Comparison of ENCODE assay signal across 19 mouse cellular contexts in the genomic region with DNA sequence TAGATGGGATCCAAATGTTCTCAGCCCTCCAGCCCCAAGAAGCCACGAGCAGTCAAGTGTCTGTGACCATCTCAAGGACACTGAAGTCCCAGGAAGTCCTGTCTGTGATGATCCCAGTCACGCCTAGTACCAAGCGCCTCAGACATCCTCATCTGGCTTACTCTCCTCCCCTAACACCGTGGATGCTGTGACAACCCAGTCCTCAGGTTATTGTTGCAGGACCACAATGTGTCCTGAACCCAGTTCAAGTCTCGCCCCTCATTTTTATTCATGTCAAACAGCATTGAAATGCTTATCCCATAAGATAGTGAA.
DNase-seq lines count a peak whose midpoint lies in the region; ATAC-seq lines count a peak whose summit lies in the region.
"Had no signal": no experiment of that assay in that cellular context is flagged by ENCODE, and none has a peak within 500 bp of the region (broad histone marks: within the 10 kb centered on the region; RNA-seq: fewer than 3 reads in every experiment).

No protein-coding gene starts in this region.

- peaks cover 30% of the 10 kb centered on the region for H3K4me1 ChIP-seq in midbrain, embryonic 12.5 days
- peaks cover 15% of the 10 kb centered on the region for H3K4me1 ChIP-seq in midbrain, embryonic 11.5 days (ENCODE audit: control insufficient read depth, insufficient read depth, low read length)
- peaks cover 19% of the 10 kb centered on the region for H3K4me1 ChIP-seq in forebrain, embryonic 16.5 days (replicated peaks; ENCODE audit: control insufficient read depth, insufficient read depth, low read length)
- H3K4me1 ChIP-seq in hindbrain, embryonic 16.5 days (ENCODE audit: control insufficient read depth, insufficient read depth, low read depth, low read length) = peaks cover 2% of the 10 kb centered on the region
- peaks cover 11% of the 10 kb centered on the region for H3K4me1 ChIP-seq in neural tube, embryonic 15.5 days
- H3K4me1 ChIP-seq: liver, embryonic 12.5 days had no signal

- no peaks in the 10 kb centered on the region for H3K27me3 ChIP-seq in midbrain, embryonic 12.5 days
- no peaks in the 10 kb centered on the region for H3K27me3 ChIP-seq in midbrain, embryonic 11.5 days (ENCODE audit: control insufficient read depth, insufficient read depth, low read length)
- no peaks in the 10 kb centered on the region for H3K27me3 ChIP-seq in forebrain, embryonic 16.5 days (replicated peaks; ENCODE audit: control insufficient read depth, insufficient read depth, low read length)
- no peaks in the 10 kb centered on the region for H3K27me3 ChIP-seq in hindbrain, embryonic 16.5 days (replicated peaks; ENCODE audit: control insufficient read depth, insufficient read depth, low read length)
- H3K27me3 ChIP-seq in neural tube, embryonic 15.5 days (replicated peaks) = no peaks in the 10 kb centered on the region

- DNase-seq in midbrain, embryonic 11.5 days (ENCODE audit: low spot score, missing footprints) = no peak
- no peak for DNase-seq in testis, postnatal 14 days (ENCODE audit: low spot score)
- no peak for DNase-seq in urinary bladder, postnatal 14 days (ENCODE audit: low spot score)
- DNase-seq: B cell, adult 2 months; cerebellum, adult 2 months; gastrocnemius, postnatal 14 days; heart, adult 2 months; lung, embryonic 14.5 days; lung, postnatal 36 days; right cerebral cortex, postnatal 14 days; thymus, adult 18-20 months had no signal

- WGBS in midbrain, embryonic 12.5 days = 70% methylated on average over 5 of the region's 5 CpGs
- WGBS in midbrain, embryonic 11.5 days = 60% methylated on average over 5 of the region's 5 CpGs
- 45% methylated on average over 5 of the region's 5 CpGs for WGBS in forebrain, embryonic 16.5 days
- 50% methylated on average over 5 of the region's 5 CpGs for WGBS in hindbrain, embryonic 16.5 days
- 65% methylated on average over 5 of the region's 5 CpGs for WGBS in neural tube, embryonic 15.5 days

- H3K9ac ChIP-seq in midbrain, embryonic 12.5 days (replicated peaks) = no peak overlapping the region
- H3K9ac ChIP-seq in midbrain, embryonic 11.5 days (ENCODE audit: low read length) = no peak overlapping the region
- 0 out of 2 replicates have a peak overlapping the region, but pooled peaks have one; percentile 5 for H3K9ac ChIP-seq in forebrain, embryonic 16.5 days (replicated peaks; ENCODE audit: low read depth, low read length)
- H3K9ac ChIP-seq in hindbrain, embryonic 16.5 days (ENCODE audit: low read depth, low read length) = no peak overlapping the region
- no peak overlapping the region for H3K9ac ChIP-seq in neural tube, embryonic 15.5 days (replicated peaks)
- H3K9ac ChIP-seq: limb, embryonic 12.5 days; liver, embryonic 12.5 days; lung, embryonic 14.5 days had no signal

- peak overlapping the region; percentile 63 for H3K27ac ChIP-seq in midbrain, embryonic 12.5 days (replicated peaks)
- H3K27ac ChIP-seq in midbrain, embryonic 11.5 days (ENCODE audit: low read depth, low read length) = no peak overlapping the region
- H3K27ac ChIP-seq in forebrain, embryonic 16.5 days (ENCODE audit: low read length) = peak overlapping the region; percentile 83
- peak overlapping the region; percentile 59 for H3K27ac ChIP-seq in hindbrain, embryonic 16.5 days (ENCODE audit: low read depth, low read length)
- 0 out of 2 replicates have a peak overlapping the region, but pooled peaks have one; percentile 43 for H3K27ac ChIP-seq in neural tube, embryonic 15.5 days (replicated peaks)
- H3K27ac ChIP-seq: heart, adult 2 months; kidney, postnatal 0 days; limb, embryonic 12.5 days; liver, embryonic 12.5 days had no signal

- H3K9me3 ChIP-seq in midbrain, embryonic 12.5 days = peaks cover 4% of the 10 kb centered on the region; the same call in 1 of the 2 replicates
- peaks cover 3% of the 10 kb centered on the region; the same call in 1 of the 2 replicates for H3K9me3 ChIP-seq in midbrain, embryonic 11.5 days (ENCODE audit: control insufficient read depth, low read length)
- H3K9me3 ChIP-seq in forebrain, embryonic 16.5 days (ENCODE audit: control insufficient read depth, low read length) = no peaks in the 10 kb centered on the region
- no peaks in the 10 kb centered on the region; the same call in 1 of the 2 replicates for H3K9me3 ChIP-seq in hindbrain, embryonic 16.5 days (ENCODE audit: control insufficient read depth, low read length)
- no peaks in the 10 kb centered on the region for H3K9me3 ChIP-seq in neural tube, embryonic 15.5 days (replicated peaks)
- H3K9me3 ChIP-seq: liver, embryonic 12.5 days had no signal

- H3K4me3 ChIP-seq in midbrain, embryonic 12.5 days = no peak overlapping the region
- no peak overlapping the region for H3K4me3 ChIP-seq in midbrain, embryonic 11.5 days (ENCODE audit: low read depth, low read length)
- H3K4me3 ChIP-seq in forebrain, embryonic 16.5 days (replicated peaks; ENCODE audit: low read length) = no peak overlapping the region
- no peak overlapping the region for H3K4me3 ChIP-seq in hindbrain, embryonic 16.5 days (ENCODE audit: low read length)
- H3K4me3 ChIP-seq in neural tube, embryonic 15.5 days (replicated peaks) = no peak overlapping the region
- H3K4me3 ChIP-seq: heart, adult 2 months; limb, embryonic 12.5 days; liver, embryonic 12.5 days had no signal

- no peaks in the 10 kb centered on the region for H3K36me3 ChIP-seq in midbrain, embryonic 12.5 days
- H3K36me3 ChIP-seq in midbrain, embryonic 11.5 days (ENCODE audit: control insufficient read depth, insufficient read depth, low read length) = no peaks in the 10 kb centered on the region
- no peaks in the 10 kb centered on the region; the same call in 1 of the 2 replicates for H3K36me3 ChIP-seq in forebrain, embryonic 16.5 days (ENCODE audit: control insufficient read depth, insufficient read depth)
- H3K36me3 ChIP-seq in hindbrain, embryonic 16.5 days (ENCODE audit: control insufficient read depth, insufficient read depth, low read length) = no peaks in the 10 kb centered on the region
- no peaks in the 10 kb centered on the region for H3K36me3 ChIP-seq in neural tube, embryonic 15.5 days
- H3K36me3 ChIP-seq: limb, embryonic 12.5 days; liver, embryonic 12.5 days had no signal

- no peak for ATAC-seq in midbrain, embryonic 12.5 days (ENCODE audit: low FRiP score, low read depth)
- no peak for ATAC-seq in midbrain, embryonic 11.5 days (ENCODE audit: low FRiP score)
- ATAC-seq in forebrain, embryonic 16.5 days = 0 out of 2 replicates have a peak, but pooled peaks have one; percentile 16
- ATAC-seq in hindbrain, embryonic 16.5 days = no peak
- no peak for ATAC-seq in neural tube, embryonic 15.5 days (ENCODE audit: low FRiP score)
- ATAC-seq: intestine, postnatal 0 days; liver, embryonic 12.5 days had no signal

- H3K4me2 ChIP-seq in midbrain, embryonic 12.5 days (replicated peaks) = no peak overlapping the region
- H3K4me2 ChIP-seq in midbrain, embryonic 11.5 days = no peak overlapping the region
- H3K4me2 ChIP-seq in forebrain, embryonic 16.5 days (ENCODE audit: low read length) = peak overlapping the region; percentile 36; the same call in 1 of the 2 replicates
- no peak overlapping the region for H3K4me2 ChIP-seq in hindbrain, embryonic 16.5 days (ENCODE audit: low read length)
- H3K4me2 ChIP-seq in neural tube, embryonic 15.5 days = no peak overlapping the region
- H3K4me2 ChIP-seq: limb, embryonic 12.5 days; liver, embryonic 12.5 days; lung, embryonic 14.5 days had no signal
